Mouse (Mus musculus) heart, adult 18-20 months (tissue): Measurements from ENCODE around the gene Wdr34. TPM values are rescaled to one million over a fixed set of nuclear protein-coding genes. Genes with fewer than 3 reads are reported as not detected.
A peak's percentile ranks its signal among the peaks of the same experiment; 100 is the strongest.

Source experiments
- DNase-seq, 2 experiments: peaks; one replicate each; pipeline ENCODE4 v3.0.0; 2021 to 2022; ENCODE audit warnings: mixed read lengths in 1 of 2
- long read RNA-seq, 2 experiments: library from polyadenylated mRNA; stranded (forward); transcript quantifications; one replicate each; pipeline ENCODE4 v2.0.0; 2021
- total RNA-seq, 2 experiments: library from RNA; stranded (reverse); gene quantifications; 2 replicates each; pipeline ENCODE4 v1.2.3; 2021

Gene Wdr34
- 1 to 10 TPM; 6.3 to 6.8 TPM for total RNA-seq
- long read RNA-seq, experiment 1, transcript Wdr34-201 (9 exons, 1,814 nt): major isoform, 10 of 12 reads
- long read RNA-seq, experiment 1, partial matches to known transcripts: 0 of 12 reads
- long read RNA-seq, experiment 1, other reads (novel, unspliced or antisense): 2 of 12 reads
- long read RNA-seq, experiment 2, partial matches to known transcripts: 0 of 3 reads
- long read RNA-seq, experiment 2, other reads (novel, unspliced or antisense): 0 of 3 reads

GRCm38 (mm10) chr2:30048699-30049388 lies at the start of gene Wdr34:
Gene Wdr34, minus strand, starts transcription at chr2:30048881.
- DNase-seq: peak; percentile 97 to 99

GRCm38 (mm10) chr2:30095882-30096527 lies 47.3 kb upstream of the Wdr34 start:
- DNase-seq: peak; percentile 55 to 65

GRCm38 (mm10) chr2:30094208-30094588 lies 45.5 kb upstream of the Wdr34 start:
- DNase-seq: no peak

- DNase-seq: peak; percentile 91 to 97
These were observed 45.0 kb upstream of the Wdr34 start, which contains the start of gene Zdhhc12 for GRCm38 (mm10) chr2:30093471-30094207. Gene Zdhhc12, minus strand, starts transcription at chr2:30093648.

- peak in 1 of 2 experiments; percentile 17 for DNase-seq
These were observed 43.7 kb upstream of the Wdr34 start for GRCm38 (mm10) chr2:30092280-30092918.

- no peak for DNase-seq
These were observed 42.8 kb upstream of the Wdr34 start for GRCm38 (mm10) chr2:30091521-30091920.

GRCm38 (mm10) chr2:30087310-30087709 lies 38.6 kb upstream of the Wdr34 start:
- DNase-seq: no peak

GRCm38 (mm10) chr2:30084632-30085031 lies 36.0 kb upstream of the Wdr34 start:
- DNase-seq: no peak

- no peak for DNase-seq
These were observed 35.4 kb upstream of the Wdr34 start for GRCm38 (mm10) chr2:30084113-30084512.

GRCm38 (mm10) chr2:30080181-30080800 lies 31.6 kb upstream of the Wdr34 start:
- DNase-seq: no peak

GRCm38 (mm10) chr2:30078760-30079159 lies 30.1 kb upstream of the Wdr34 start:
- no peak for DNase-seq

- DNase-seq: peak; percentile 71 to 85
These were observed 29.6 kb upstream of the Wdr34 start for GRCm38 (mm10) chr2:30078349-30078712.

GRCm38 (mm10) chr2:30077502-30078348 lies 29.0 kb upstream of the Wdr34 start, which contains the start of gene Pkn3:
Gene Pkn3, plus strand, starts transcription at chr2:30077684.
- DNase-seq: peak; percentile 88 to 89

- DNase-seq: no peak
These were observed 28.3 kb upstream of the Wdr34 start for GRCm38 (mm10) chr2:30076959-30077358.

- DNase-seq: no peak
These were observed 27.8 kb upstream of the Wdr34 start for GRCm38 (mm10) chr2:30076439-30076838.

GRCm38 (mm10) chr2:30075625-30076024 lies 26.9 kb upstream of the Wdr34 start:
- no peak for DNase-seq

GRCm38 (mm10) chr2:30073285-30073684 lies 24.6 kb upstream of the Wdr34 start:
- DNase-seq: no peak

- no peak for DNase-seq
These were observed 24.2 kb upstream of the Wdr34 start for GRCm38 (mm10) chr2:30072875-30073274.

GRCm38 (mm10) chr2:30067962-30068361 lies 19.3 kb upstream of the Wdr34 start:
- DNase-seq: no peak
